Mouse (Mus musculus): ENCODE data around the gene Mettl7a3. TPM values are rescaled to one million over a fixed set of nuclear protein-coding genes. Genes with fewer than 3 reads are reported as not detected.
A peak's percentile ranks its signal among the peaks of the same experiment; 100 is the strongest.
"Not testable (repeated sequence)": the region's sequence is repeated elsewhere in the genome, so short reads cannot be mapped to it uniquely, and the experiment has no call there.

The Mettl7a3 gene
- polyA plus RNA-seq, 1 experiment from 2014 or later = not detected

DNA sequence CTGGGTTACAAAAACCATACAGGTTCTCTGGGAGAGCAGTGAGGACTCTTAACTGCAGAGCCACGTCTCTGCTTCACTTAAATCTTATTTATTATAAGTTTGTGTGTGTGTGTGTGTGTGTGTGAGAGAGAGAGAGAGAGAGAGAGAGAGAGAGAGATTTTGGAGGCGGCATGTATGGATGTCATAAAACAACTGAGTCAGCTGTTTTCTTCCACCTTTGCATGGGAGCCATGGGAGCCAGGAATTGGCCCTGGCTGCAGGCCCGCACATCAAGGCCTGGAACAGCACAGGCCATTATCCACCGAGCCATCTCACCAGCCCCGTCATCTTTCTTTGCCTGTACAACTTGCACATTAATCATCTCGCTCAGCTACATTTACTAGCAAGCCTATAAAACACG is 32.4 kb downstream of the Mettl7a3 start:
- Histone ChIP-seq H3K4me3 (ENCODE audit: low read length) (no peak overlapping the region), H3K27me3 (ENCODE audit: control insufficient read depth, insufficient read depth, low read depth, low read length) (no peaks in the 10 kb centered on the region), H3K27ac (ENCODE audit: low read length) (no peak overlapping the region), H3K36me3 (ENCODE audit: control insufficient read depth, insufficient read depth, low read length) (no peaks in the 10 kb centered on the region), H3K4me2 (ENCODE audit: low read depth, low read length) (no peak overlapping the region), H3K9me3 (ENCODE audit: control insufficient read depth, low read length) (no peaks in the 10 kb centered on the region), H3K4me1 (replicated peaks; ENCODE audit: control insufficient read depth, insufficient read depth, low read length) (no peaks in the 10 kb centered on the region), H3K9ac (ENCODE audit: low read length) (no peak overlapping the region)
- WGBS = 63% methylated on average over 7 of the region's 7 CpGs
- no peak for ATAC-seq (ENCODE audit: low read depth)

DNA sequence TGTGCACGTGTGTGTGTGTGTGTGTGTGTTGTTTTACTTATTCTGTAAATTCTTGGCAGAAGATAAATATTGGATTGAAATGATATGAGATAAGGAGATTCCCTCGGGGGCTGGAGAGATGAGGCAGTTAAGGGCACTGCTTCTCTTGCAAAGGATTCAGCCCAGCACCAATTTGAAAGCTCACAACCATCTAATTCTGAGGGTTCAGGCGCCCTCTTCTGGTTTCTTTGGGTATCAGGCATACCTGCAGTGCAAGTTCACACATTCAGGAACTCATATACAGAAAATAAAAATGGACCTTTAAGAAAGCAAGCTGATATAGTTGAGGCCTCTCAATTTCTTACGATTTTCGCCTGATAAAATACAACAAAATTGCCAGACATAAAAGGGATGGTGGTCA is 40.3 kb downstream of the Mettl7a3 start:
- no peaks in the 10 kb centered on the region for H3K27me3 ChIP-seq (ENCODE audit: control insufficient read depth, insufficient read depth, low read depth, low read length)
- 31% methylated on average over 5 of the region's 5 CpGs for WGBS
- no peaks in the 10 kb centered on the region for H3K4me1 ChIP-seq (replicated peaks; ENCODE audit: control insufficient read depth, insufficient read depth, low read length)
- H3K9ac ChIP-seq (ENCODE audit: low read length) = no peak overlapping the region
- no peaks in the 10 kb centered on the region for H3K36me3 ChIP-seq (ENCODE audit: control insufficient read depth, insufficient read depth, low read length)
- no peak overlapping the region for H3K4me2 ChIP-seq (ENCODE audit: low read depth, low read length)
- H3K27ac ChIP-seq (ENCODE audit: low read length) = no peak overlapping the region
- H3K4me3 ChIP-seq (ENCODE audit: low read length) = no peak overlapping the region
- no peaks in the 10 kb centered on the region for H3K9me3 ChIP-seq (ENCODE audit: control insufficient read depth, low read length)
- no peak for ATAC-seq (ENCODE audit: low read depth)

GRCm38 (mm10) chr15:100377847-100378505 is 43.2 kb downstream of the Mettl7a3 start:
- 22% methylated on average over 3 of the region's 9 CpGs for WGBS
- ATAC-seq (ENCODE audit: low read depth) = peak; percentile 57

GRCm38 (mm10) chr15:100379658-100380057 is 44.9 kb downstream of the Mettl7a3 start:
- no peak overlapping the region for H3K4me3 ChIP-seq (ENCODE audit: low read length)
- no peak overlapping the region for H3K4me2 ChIP-seq (ENCODE audit: low read depth, low read length)
- no peak overlapping the region for H3K9ac ChIP-seq (ENCODE audit: low read length)
- H3K4me1 ChIP-seq (replicated peaks; ENCODE audit: control insufficient read depth, insufficient read depth, low read length) = peaks cover 3% of the 10 kb centered on the region; the same call in 1 of the 2 replicates
- H3K27me3 ChIP-seq (ENCODE audit: control insufficient read depth, insufficient read depth, low read depth, low read length) = no peaks in the 10 kb centered on the region
- H3K27ac ChIP-seq (ENCODE audit: low read length) = no peak overlapping the region
- H3K36me3 ChIP-seq (ENCODE audit: control insufficient read depth, insufficient read depth, low read length) = no peaks in the 10 kb centered on the region
- no peaks in the 10 kb centered on the region for H3K9me3 ChIP-seq (ENCODE audit: control insufficient read depth, low read length)
- WGBS = 80% methylated on average over 8 of the region's 8 CpGs
- ATAC-seq (ENCODE audit: low read depth) = no peak; the same call in 1 of the 2 replicates

More at GRCm38 (mm10) chr15:100377847-100378505, 43.2 kb downstream of the Mettl7a3 start:
- not testable (repeated sequence) for H3K4me1 ChIP-seq (replicated peaks; ENCODE audit: control insufficient read depth, insufficient read depth, low read length); H3K36me3 ChIP-seq (ENCODE audit: control insufficient read depth, insufficient read depth, low read length); H3K9me3 ChIP-seq (ENCODE audit: control insufficient read depth, low read length); H3K4me2 ChIP-seq (ENCODE audit: low read depth, low read length); H3K27ac ChIP-seq (ENCODE audit: low read length); H3K9ac ChIP-seq (ENCODE audit: low read length); H3K27me3 ChIP-seq (ENCODE audit: control insufficient read depth, insufficient read depth, low read depth, low read length); H3K4me3 ChIP-seq (ENCODE audit: low read length)

DNA sequence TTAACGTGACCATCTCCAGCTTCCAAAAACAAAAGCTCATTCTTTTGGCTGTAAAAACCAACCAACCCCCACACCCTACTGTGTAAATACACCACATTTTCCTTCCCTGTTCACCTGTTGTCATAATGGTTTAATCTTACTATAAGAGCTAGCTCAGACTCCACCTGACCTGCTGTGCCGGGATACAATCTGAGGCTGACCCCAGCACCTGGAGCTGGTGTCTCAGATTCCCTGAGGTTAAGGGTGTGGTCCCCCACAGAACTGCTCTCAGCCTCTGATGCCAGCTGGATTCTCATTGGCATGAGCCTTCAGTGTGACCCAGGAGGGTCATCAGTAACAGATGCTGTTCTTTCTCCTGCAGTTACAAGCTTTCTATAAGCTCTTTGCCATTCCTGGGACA is 45.4 kb downstream of the Mettl7a3 start:
- H3K36me3 ChIP-seq (ENCODE audit: control insufficient read depth, insufficient read depth, low read length) = no peaks in the 10 kb centered on the region
- no peak overlapping the region for H3K4me3 ChIP-seq (ENCODE audit: low read length)
- H3K4me2 ChIP-seq (ENCODE audit: low read depth, low read length) = no peak overlapping the region
- 46% methylated on average over 2 of the region's 2 CpGs for WGBS
- H3K9me3 ChIP-seq (ENCODE audit: control insufficient read depth, low read length) = no peaks in the 10 kb centered on the region
- H3K9ac ChIP-seq (ENCODE audit: low read length) = no peak overlapping the region
- peak overlapping the region; percentile 49; the same call in 1 of the 2 replicates for H3K27ac ChIP-seq (ENCODE audit: low read length)
- ATAC-seq (ENCODE audit: low read depth) = peak; percentile 59; the same call in 1 of the 2 replicates
- H3K27me3 ChIP-seq (ENCODE audit: control insufficient read depth, insufficient read depth, low read depth, low read length) = no peaks in the 10 kb centered on the region
- peaks cover 3% of the 10 kb centered on the region; the same call in 1 of the 2 replicates for H3K4me1 ChIP-seq (replicated peaks; ENCODE audit: control insufficient read depth, insufficient read depth, low read length)

DNA sequence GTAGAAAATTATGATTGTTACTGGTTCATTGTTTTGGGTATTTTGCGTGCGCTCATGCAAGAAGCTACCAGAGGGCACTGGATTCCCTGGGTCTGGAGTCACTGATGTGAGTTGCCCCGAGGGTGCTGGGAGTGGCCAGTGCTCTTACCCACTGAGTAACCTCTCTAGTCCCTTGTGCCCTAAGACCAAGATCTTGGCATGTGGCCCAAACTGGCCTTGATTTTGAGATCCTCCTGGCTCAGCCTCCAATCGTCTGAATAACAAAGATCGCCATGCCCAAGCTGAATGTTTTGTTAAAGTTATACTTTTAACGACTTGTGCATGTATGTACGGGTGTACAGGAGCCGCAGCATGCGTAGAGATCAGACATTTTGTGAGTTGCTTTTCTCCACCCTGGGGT is 51.0 kb downstream of the Mettl7a3 start:
- Histone ChIP-seq H3K27ac (ENCODE audit: low read length) (no peak overlapping the region), H3K9me3 (ENCODE audit: control insufficient read depth, low read length) (no peaks in the 10 kb centered on the region), H3K4me3 (ENCODE audit: low read length) (no peak overlapping the region), H3K27me3 (ENCODE audit: control insufficient read depth, insufficient read depth, low read depth, low read length) (no peaks in the 10 kb centered on the region), H3K4me1 (replicated peaks; ENCODE audit: control insufficient read depth, insufficient read depth, low read length) (no peaks in the 10 kb centered on the region), H3K36me3 (ENCODE audit: control insufficient read depth, insufficient read depth, low read length) (no peaks in the 10 kb centered on the region), H3K4me2 (ENCODE audit: low read depth, low read length) (no peak overlapping the region), H3K9ac (ENCODE audit: low read length) (no peak overlapping the region)
- 92% methylated on average over 9 of the region's 9 CpGs for WGBS
- no peak for ATAC-seq (ENCODE audit: low read depth)

GRCm38 (mm10) chr15:100387544-100388223 is 53.0 kb downstream of the Mettl7a3 start:
- no peaks in the 10 kb centered on the region for H3K4me1 ChIP-seq (replicated peaks; ENCODE audit: control insufficient read depth, insufficient read depth, low read length)
- WGBS = 59% methylated on average over 17 of the region's 17 CpGs
- no peaks in the 10 kb centered on the region for H3K9me3 ChIP-seq (ENCODE audit: control insufficient read depth, low read length)
- no peaks in the 10 kb centered on the region for H3K27me3 ChIP-seq (ENCODE audit: control insufficient read depth, insufficient read depth, low read depth, low read length)
- peak overlapping the region; percentile 26; the same call in 1 of the 2 replicates for H3K4me2 ChIP-seq (ENCODE audit: low read depth, low read length)
- no peaks in the 10 kb centered on the region for H3K36me3 ChIP-seq (ENCODE audit: control insufficient read depth, insufficient read depth, low read length)
- no peak overlapping the region for H3K9ac ChIP-seq (ENCODE audit: low read length)
- peak; percentile 83 for ATAC-seq (ENCODE audit: low read depth)
- peak overlapping the region; percentile 16; the same call in 1 of the 2 replicates for H3K4me3 ChIP-seq (ENCODE audit: low read length)
- H3K27ac ChIP-seq (ENCODE audit: low read length) = peak overlapping the region; percentile 85

DNA sequence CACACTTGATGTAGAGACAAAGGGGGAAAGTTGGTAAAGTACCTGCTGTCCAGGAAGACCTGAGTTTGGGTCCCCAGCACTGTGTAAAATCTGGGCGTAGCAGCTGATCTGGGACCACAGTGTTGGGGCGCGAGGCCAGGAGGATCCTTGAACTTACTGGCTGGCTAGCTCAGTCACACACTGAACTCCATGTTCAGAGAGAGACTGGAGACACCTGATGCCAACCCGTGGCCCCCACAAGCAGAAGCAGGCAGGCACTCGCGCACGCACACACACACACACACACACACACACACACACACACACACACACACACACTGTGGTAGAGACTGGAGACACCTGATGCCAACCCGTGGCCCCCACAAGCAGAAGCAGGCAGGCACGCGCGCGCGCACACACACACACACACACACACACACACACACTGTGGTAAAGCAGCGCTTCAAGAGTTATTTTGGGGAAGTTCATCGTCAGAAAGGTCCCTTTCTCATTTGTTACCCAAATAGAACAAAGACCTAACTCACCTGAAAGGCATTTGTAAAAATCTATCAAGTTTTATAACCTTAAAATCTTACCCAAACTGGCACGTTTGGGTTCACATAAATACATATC is 53.6 kb downstream of the Mettl7a3 start:
- Histone ChIP-seq H3K27ac (ENCODE audit: low read length) (peak overlapping the region; percentile 85), H3K36me3 (ENCODE audit: control insufficient read depth, insufficient read depth, low read length) (no peaks in the 10 kb centered on the region), H3K9ac (ENCODE audit: low read length) (no peak overlapping the region), H3K4me2 (ENCODE audit: low read depth, low read length) (peak overlapping the region; percentile 26; the same call in 1 of the 2 replicates), H3K9me3 (ENCODE audit: control insufficient read depth, low read length) (no peaks in the 10 kb centered on the region), H3K27me3 (ENCODE audit: control insufficient read depth, insufficient read depth, low read depth, low read length) (no peaks in the 10 kb centered on the region), H3K4me1 (replicated peaks; ENCODE audit: control insufficient read depth, insufficient read depth, low read length) (no peaks in the 10 kb centered on the region), H3K4me3 (ENCODE audit: low read length) (peak overlapping the region; percentile 16; the same call in 1 of the 2 replicates)
- peak; percentile 59 for ATAC-seq (ENCODE audit: low read depth)
- 68% methylated on average over 16 of the region's 16 CpGs for WGBS

DNA sequence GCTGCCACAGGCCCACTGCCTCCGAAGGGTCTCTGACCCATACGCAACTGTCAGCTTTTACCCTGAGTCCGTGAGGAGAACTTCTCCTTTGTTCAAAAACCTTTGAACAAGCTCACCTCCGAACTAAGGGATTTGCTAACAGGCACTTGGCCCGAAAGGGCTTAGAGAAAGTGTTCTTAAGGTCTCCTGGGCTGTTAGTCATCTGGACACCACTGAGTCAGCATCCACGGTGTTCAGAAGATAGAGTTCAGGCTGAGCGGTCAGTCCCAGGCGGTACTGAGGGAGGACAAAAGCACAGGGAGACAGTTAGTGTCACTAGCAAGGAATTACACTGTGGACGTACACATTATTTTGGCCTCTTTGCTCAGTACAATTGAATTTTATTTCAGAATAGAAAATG is 54.2 kb downstream of the Mettl7a3 start:
- Histone ChIP-seq H3K9ac (ENCODE audit: low read length) (no peak overlapping the region), H3K9me3 (ENCODE audit: control insufficient read depth, low read length) (no peaks in the 10 kb centered on the region), H3K4me1 (replicated peaks; ENCODE audit: control insufficient read depth, insufficient read depth, low read length) (no peaks in the 10 kb centered on the region), H3K27me3 (ENCODE audit: control insufficient read depth, insufficient read depth, low read depth, low read length) (no peaks in the 10 kb centered on the region), H3K4me2 (ENCODE audit: low read depth, low read length) (no peak overlapping the region), H3K36me3 (ENCODE audit: control insufficient read depth, insufficient read depth, low read length) (peaks cover 4% of the 10 kb centered on the region; the same call in 1 of the 2 replicates), H3K4me3 (ENCODE audit: low read length) (no peak overlapping the region), H3K27ac (ENCODE audit: low read length) (no peak overlapping the region)
- no peak for ATAC-seq (ENCODE audit: low read depth)
- 48% methylated on average over 9 of the region's 9 CpGs for WGBS
